Mouse (Mus musculus): Measurements from ENCODE around the gene Cxcr3.

DNA sequence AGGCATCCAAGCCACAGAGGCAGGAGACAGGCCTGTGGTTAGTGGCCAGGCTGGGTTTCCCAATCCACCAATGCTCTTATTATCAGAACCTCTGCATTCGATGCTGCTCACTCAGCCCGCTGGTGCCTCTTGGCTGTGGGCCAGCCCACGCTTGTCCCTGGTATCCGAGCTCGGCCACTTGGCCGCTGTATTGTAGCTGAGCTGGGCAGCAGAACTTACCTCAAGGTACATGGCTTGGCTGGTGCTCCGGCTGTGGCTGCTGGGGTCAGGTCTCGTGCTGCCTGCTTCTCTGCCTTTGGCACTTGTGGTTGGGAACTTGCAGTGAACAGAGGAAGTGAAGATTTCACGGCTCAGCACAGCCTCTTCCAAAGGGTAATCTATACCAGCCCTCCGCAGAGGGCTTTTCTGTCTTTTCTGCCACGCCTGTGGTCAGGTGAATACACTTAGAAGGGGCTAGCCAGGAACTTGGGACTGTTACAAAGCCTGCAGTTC, at the start of gene Cxcr3:
- no peak for TF ChIP-seq POLR2A (IDR thresholded peaks at IDR 0.05; ENCODE audit: borderline replicate concordance, extremely low read depth, low read depth, low read length)
- no peak for TF ChIP-seq CTCF (IDR thresholded peaks at IDR 0.05; ENCODE audit: insufficient read depth, low read length)

Data from lung, adult 2 months (tissue).